Mouse (Mus musculus) stomach, postnatal 0 days (tissue): Measurements from ENCODE around the gene Wrnip1. TPM values are rescaled to one million over a fixed set of nuclear protein-coding genes. Genes with fewer than 3 reads are reported as not detected.

Experiments used
- ATAC-seq: fragments of 200-750 bp; cut with Nextera tagmentation; 2 replicates; pipeline ENCODE4 v1.8.0; 2017; ENCODE audit not compliant: low FRiP score, low TSS enrichment
- DNase-seq: peaks from one replicate; pipeline ENCODE4 v3.0.0-alpha.2; 2016; ENCODE audit warnings: low spot score
- H3K27ac ChIP-seq: fragments of 300-500 bp; sonication (generic); replicated peaks from 2 replicates; pipeline ENCODE4 v1.5.1; 2014; ENCODE audit warnings: mild to moderate bottlenecking, control low read depth
- H3K27me3 ChIP-seq: fragments of 300-500 bp; sonication (generic); 2 replicates; pipeline ENCODE4 v1.6.1; 2014; ENCODE audit warnings: low read length; ENCODE audit not compliant: control insufficient read depth, insufficient read depth
- H3K36me3 ChIP-seq: fragments of 300-500 bp; sonication (generic); 2 replicates; pipeline ENCODE4 v1.6.1; 2014; ENCODE audit warnings: low read length, mixed read lengths; ENCODE audit not compliant: control insufficient read depth, insufficient read depth
- H3K4me1 ChIP-seq: fragments of 300-500 bp; sonication (generic); replicated peaks from 2 replicates; pipeline ENCODE4 v1.6.1; 2014; ENCODE audit warnings: antibody characterized with exemption; ENCODE audit not compliant: control insufficient read depth, insufficient read depth
- H3K4me2 ChIP-seq: fragments of 300-500 bp; sonication (generic); replicated peaks from 2 replicates; pipeline ENCODE4 v1.6.1; 2014; ENCODE audit warnings: low read depth, mild to moderate bottlenecking, control low read depth, moderate library complexity
- H3K4me3 ChIP-seq: fragments of 300-500 bp; sonication (generic); 2 replicates; pipeline ENCODE4 v1.5.1; 2014; ENCODE audit warnings: low read depth, low read length, control low read depth
- H3K9ac ChIP-seq: fragments of 300-500 bp; sonication (generic); 2 replicates; pipeline ENCODE4 v1.6.1; 2014; ENCODE audit warnings: mild to moderate bottlenecking, low read length, control low read depth, mixed read lengths
- H3K9me3 ChIP-seq: fragments of 300-500 bp; sonication (generic); 2 replicates; pipeline ENCODE4 v1.6.1; 2016; ENCODE audit warnings: low read length; ENCODE audit not compliant: control insufficient read depth
- CTCF ChIP-seq: IDR thresholded peaks from 2 replicates; pipeline ENCODE4 v1.5.1; 2016; ENCODE audit warnings: antibody characterized with exemption, low read depth, mild to moderate bottlenecking, moderate library complexity
- EP300 ChIP-seq: optimal IDR thresholded peaks from 2 replicates; pipeline ENCODE3; 2016; ENCODE audit warnings: antibody characterized with exemption
- WGBS: fragments of 180-500 bp; shearing (Covaris S2); extraction: QIAGEN DNeasy Blood & Tissue Kit; methylation state at CpG from one replicate; pipeline ENCODE4 v1.1.7; 2014; 5-methylcytosine and 5-hydroxymethylcytosine counted together
- polyA plus RNA-seq: library from polyadenylated mRNA; unstranded; fragments of >200 nt; fragmentation: Nextera tagmentation; extraction: Ambion mirVana; gene quantifications from 2 replicates; pipeline ENCODE4 v1.2.1, GENCODE M21; 2015

Wrnip1 gene
- polyA plus RNA-seq, 1 experiment from 2014 or later, result 14.4 TPM

- H3K27me3 ChIP-seq, result no peaks in the 10 kb centered on the region
- no peak overlapping the region for H3K9ac ChIP-seq
- H3K4me2 ChIP-seq, result no peak overlapping the region
- TF ChIP-seq CTCF (peak; percentile 78), EP300 (no peak)
- DNase-seq, result peak; percentile 22
- H3K36me3 ChIP-seq, result no peaks in the 10 kb centered on the region
- no peak for ATAC-seq
- H3K4me3 ChIP-seq, result no peak overlapping the region
- H3K27ac ChIP-seq, result no peak overlapping the region
- 15% methylated on average over 4 of the region's 4 CpGs for WGBS
- no peaks in the 10 kb centered on the region for H3K4me1 ChIP-seq
- H3K9me3 ChIP-seq, result no peaks in the 10 kb centered on the region
Observed at GRCm38 (mm10) chr13:32768104-32768503, 33.7 kb upstream of the Wrnip1 start.

GRCm38 (mm10) chr13:32769960-32770359 is 31.9 kb upstream of the Wrnip1 start:
- DNase-seq (no peak), ATAC-seq (no peak)
- no peaks in the 10 kb centered on the region for H3K4me1 ChIP-seq
- no peak overlapping the region for H3K4me3 ChIP-seq
- WGBS, result 15% methylated on average over 3 of the region's 3 CpGs
- no peak overlapping the region for H3K4me2 ChIP-seq
- H3K27ac ChIP-seq, result no peak overlapping the region
- no peaks in the 10 kb centered on the region for H3K27me3 ChIP-seq
- TF ChIP-seq CTCF (no peak), EP300 (no peak)
- H3K9me3 ChIP-seq, result no peaks in the 10 kb centered on the region
- no peaks in the 10 kb centered on the region for H3K36me3 ChIP-seq
- no peak overlapping the region for H3K9ac ChIP-seq

GRCm38 (mm10) chr13:32775889-32776288 is 25.9 kb upstream of the Wrnip1 start:
- no peak overlapping the region for H3K4me3 ChIP-seq
- no peaks in the 10 kb centered on the region for H3K4me1 ChIP-seq
- no peak overlapping the region for H3K9ac ChIP-seq
- ATAC-seq (no peak), DNase-seq (no peak)
- no peaks in the 10 kb centered on the region for H3K9me3 ChIP-seq
- H3K36me3 ChIP-seq, result no peaks in the 10 kb centered on the region
- WGBS, result 79% methylated on average over 9 of the region's 9 CpGs
- no peak overlapping the region for H3K27ac ChIP-seq
- H3K27me3 ChIP-seq, result no peaks in the 10 kb centered on the region
- no peak overlapping the region for H3K4me2 ChIP-seq
- TF ChIP-seq CTCF (no peak), EP300 (no peak)

GRCm38 (mm10) chr13:32776350-32776749 is 25.5 kb upstream of the Wrnip1 start:
- TF ChIP-seq CTCF, result no peak
- no peak for TF ChIP-seq EP300
- no peak for ATAC-seq
- no peak for DNase-seq
- WGBS, result 86% methylated on average over 10 of the region's 10 CpGs
- Histone ChIP-seq H3K9ac (no peak overlapping the region), H3K4me2 (no peak overlapping the region), H3K36me3 (no peaks in the 10 kb centered on the region), H3K4me3 (no peak overlapping the region), H3K9me3 (no peaks in the 10 kb centered on the region), H3K4me1 (no peaks in the 10 kb centered on the region), H3K27ac (no peak overlapping the region), H3K27me3 (no peaks in the 10 kb centered on the region)

GRCm38 (mm10) chr13:32778861-32779260 is 23.0 kb upstream of the Wrnip1 start:
- Histone ChIP-seq H3K4me1 (no peaks in the 10 kb centered on the region), H3K9ac (no peak overlapping the region)
- TF ChIP-seq CTCF (no peak), EP300 (no peak)

GRCm38 (mm10) chr13:32783055-32783454 is 18.8 kb upstream of the Wrnip1 start:
- Histone ChIP-seq H3K27me3 (no peaks in the 10 kb centered on the region), H3K4me1 (no peaks in the 10 kb centered on the region), H3K9me3 (no peaks in the 10 kb centered on the region), H3K4me2 (no peak overlapping the region), H3K4me3 (no peak overlapping the region), H3K9ac (no peak overlapping the region), H3K36me3 (no peaks in the 10 kb centered on the region), H3K27ac (no peak overlapping the region)
- DNase-seq, result no peak
- 42% methylated on average over 5 of the region's 5 CpGs for WGBS
- TF ChIP-seq CTCF, result peak; percentile 65
- no peak for TF ChIP-seq EP300
- ATAC-seq, result no peak

More at GRCm38 (mm10) chr13:32778861-32779260, 23.0 kb upstream of the Wrnip1 start:
- no peaks in the 10 kb centered on the region for H3K9me3 ChIP-seq
- no peak for DNase-seq
- H3K27ac ChIP-seq, result no peak overlapping the region
- no peak overlapping the region for H3K4me2 ChIP-seq
- no peak overlapping the region for H3K4me3 ChIP-seq
- no peak for ATAC-seq
- H3K36me3 ChIP-seq, result no peaks in the 10 kb centered on the region
- no peaks in the 10 kb centered on the region for H3K27me3 ChIP-seq
- 67% methylated on average over 3 of the region's 3 CpGs for whole genome bisulfite sequencing
